Mouse (Mus musculus) liver, embryonic 14.5 days (tissue): Measurements from ENCODE around the gene 4931409K22Rik. TPM values are rescaled to one million over a fixed set of nuclear protein-coding genes. Genes with fewer than 3 reads are reported as not detected.

Experiments used
- ATAC-seq: fragments of 200-750 bp; cut with Nextera tagmentation; 2 replicates; pipeline ENCODE4 v1.8.0; 2017; ENCODE audit warnings: moderate number of reproducible peaks, mild to moderate bottlenecking, moderate library complexity; ENCODE audit not compliant: insufficient read depth
- DNase-seq, 3 experiments: peaks; one replicate each; pipeline ENCODE4 v3.0.0-alpha.2; 2012 to 2013; ENCODE audit warnings: low read depth in 3 of 3, low spot score in 3 of 3
- H3K27ac ChIP-seq: fragments of 300-500 bp; sonication (generic); 2 replicates; pipeline ENCODE4 v1.5.1; 2014; ENCODE audit warnings: moderate library complexity, mild to moderate bottlenecking, control low read depth, inconsistent platforms
- H3K27me3 ChIP-seq: fragments of 300-500 bp; sonication (generic); 2 replicates; pipeline ENCODE4 v1.6.1; 2014; ENCODE audit warnings: mild to moderate bottlenecking, low read length, moderate library complexity; ENCODE audit not compliant: control insufficient read depth, insufficient read depth
- H3K36me3 ChIP-seq: fragments of 300-500 bp; sonication (generic); replicated peaks from 2 replicates; pipeline ENCODE4 v1.6.1; 2014; ENCODE audit warnings: low read depth; ENCODE audit not compliant: control insufficient read depth, insufficient read depth
- H3K4me1 ChIP-seq, 2 experiments: fragments of 200-500 bp in 1 of 2; fragments of 300-500 bp in 1 of 2; sonication (generic) in 1 of 2; replicated peaks; 2 replicates each; pipeline ENCODE4 v1.6.1; 2012 to 2014; ENCODE audit warnings: antibody characterized with exemption in 1 of 2, inconsistent platforms in 1 of 2, low read length in 1 of 2; ENCODE audit not compliant: control insufficient read depth in 2 of 2, insufficient read depth in 2 of 2
- H3K4me2 ChIP-seq: fragments of 300-500 bp; sonication (generic); 2 replicates; pipeline ENCODE4 v1.6.1; 2014; ENCODE audit warnings: low read depth, mild to moderate bottlenecking, control low read depth, moderate library complexity
- H3K4me3 ChIP-seq, 2 experiments: fragments of 200-500 bp in 1 of 2; fragments of 300-500 bp in 1 of 2; sonication (generic) in 1 of 2; 2 replicates each; pipeline ENCODE4 v1.5.1; 2012 to 2014; ENCODE audit warnings: low read depth in 2 of 2, low read length in 2 of 2, mild to moderate bottlenecking in 2 of 2, control low read depth in 1 of 2, inconsistent platforms in 1 of 2, moderate library complexity in 1 of 2; ENCODE audit not compliant: insufficient read depth in 1 of 2
- H3K9ac ChIP-seq: fragments of 300-500 bp; sonication (generic); replicated peaks from 2 replicates; pipeline ENCODE4 v1.6.1; 2014; ENCODE audit warnings: mild to moderate bottlenecking, control low read depth, moderate library complexity
- H3K9me3 ChIP-seq: fragments of 300-500 bp; sonication (generic); 2 replicates; pipeline ENCODE4 v1.6.1; 2016; ENCODE audit warnings: low read length, mixed read lengths; ENCODE audit not compliant: control insufficient read depth
- CTCF ChIP-seq: IDR thresholded peaks from 2 replicates; pipeline ENCODE4 v1.5.1; 2016; ENCODE audit warnings: antibody characterized with exemption, low read depth, control low read depth
- EP300 ChIP-seq: IDR thresholded peaks from 2 replicates; pipeline ENCODE4 v1.6.1; 2016; ENCODE audit warnings: antibody characterized with exemption, low read depth
- WGBS: fragments of 180-500 bp; shearing (Covaris S2); extraction: QIAGEN DNeasy Blood & Tissue Kit; methylation state at CpG from one replicate; pipeline ENCODE4 v1.1.7; 2014; ENCODE audit not compliant: insufficient replicate concordance; 5-methylcytosine and 5-hydroxymethylcytosine counted together
- polyA plus RNA-seq, 2 experiments: library from polyadenylated mRNA; depleted of rRNA in 1 of 2; stranded (reverse) in 1 of 2; unstranded in 1 of 2; fragments of >200 nt; fragmentation: Nextera tagmentation in 1 of 2; extraction: Ambion mirVana in 1 of 2; gene quantifications; 2 replicates each; pipeline versions ENCODE4 v1.2.1 to v1.2.3; 2012 to 2014

The 4931409K22Rik gene
- polyA plus RNA-seq, 2 experiments = not detected

GRCm38 (mm10) chr5:24526190-24526888, 30.3 kb downstream of the 4931409K22Rik start:
- DNase-seq (no peak), ATAC-seq (no peak)
- H3K4me2 ChIP-seq = peak overlapping the region; percentile 42
- H3K9me3 ChIP-seq = no peaks in the 10 kb centered on the region
- no peak for TF ChIP-seq CTCF
- no peak for TF ChIP-seq EP300
- no peaks in the 10 kb centered on the region for H3K36me3 ChIP-seq
- H3K27ac ChIP-seq = no peak overlapping the region
- 1% methylated on average over 85 of the region's 109 CpGs for whole genome bisulfite sequencing
- H3K9ac ChIP-seq = no peak overlapping the region
- H3K4me1 ChIP-seq = no peaks in the 10 kb centered on the region
- peaks cover 85% of the 10 kb centered on the region for H3K27me3 ChIP-seq
- H3K4me3 ChIP-seq = peak overlapping the region in 1 of 2 experiments; percentile 29; a peak in 2 of 4 replicates

GRCm38 (mm10) chr5:24525360-24526189, 31.0 kb downstream of the 4931409K22Rik start:
- 4% methylated on average over 32 of the region's 34 CpGs for WGBS
- DNase-seq (no peak), ATAC-seq (no peak)
- peaks cover 86% of the 10 kb centered on the region for H3K27me3 ChIP-seq
- no peaks in the 10 kb centered on the region for H3K9me3 ChIP-seq
- TF ChIP-seq EP300 (no peak), CTCF (no peak)
- H3K4me3 ChIP-seq = 0 out of 4 replicates have a peak overlapping the region, but pooled peaks of 1 of the 2 experiments have one; percentile 29
- no peak overlapping the region for H3K4me2 ChIP-seq
- H3K36me3 ChIP-seq = no peaks in the 10 kb centered on the region
- no peak overlapping the region for H3K9ac ChIP-seq
- no peak overlapping the region for H3K27ac ChIP-seq
- H3K4me1 ChIP-seq = no peaks in the 10 kb centered on the region

DNA sequence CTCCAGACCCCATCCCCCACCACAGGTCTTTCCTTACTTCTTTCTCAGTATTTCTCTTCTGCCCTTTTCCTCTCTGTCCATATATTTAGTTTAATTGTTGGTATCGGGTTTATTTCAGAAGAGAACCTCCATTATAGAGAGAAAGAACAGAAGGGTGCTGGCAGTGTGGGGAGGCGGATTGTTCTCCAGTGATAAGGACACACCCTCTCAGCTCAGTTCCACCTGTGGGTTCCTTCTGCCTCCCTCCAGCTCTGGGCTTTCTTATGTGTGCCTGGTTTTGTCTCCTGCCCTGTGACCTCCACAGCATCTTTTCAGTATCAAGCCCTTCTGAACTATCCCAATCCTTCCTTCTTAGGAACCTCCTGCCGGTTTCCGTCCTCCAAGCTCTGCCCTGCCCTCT, 32.1 kb downstream of the 4931409K22Rik start:
- WGBS = 11% methylated on average over 4 of the region's 4 CpGs
- ATAC-seq (no peak), DNase-seq (no peak)
- Histone ChIP-seq H3K27me3 (peaks cover 82% of the 10 kb centered on the region), H3K36me3 (no peaks in the 10 kb centered on the region), H3K4me1 (no peaks in the 10 kb centered on the region), H3K4me2 (no peak overlapping the region), H3K9me3 (no peaks in the 10 kb centered on the region), H3K9ac (no peak overlapping the region), H3K27ac (no peak overlapping the region), H3K4me3 (no peak overlapping the region)
- TF ChIP-seq EP300 = no peak
- TF ChIP-seq CTCF = no peak

DNA sequence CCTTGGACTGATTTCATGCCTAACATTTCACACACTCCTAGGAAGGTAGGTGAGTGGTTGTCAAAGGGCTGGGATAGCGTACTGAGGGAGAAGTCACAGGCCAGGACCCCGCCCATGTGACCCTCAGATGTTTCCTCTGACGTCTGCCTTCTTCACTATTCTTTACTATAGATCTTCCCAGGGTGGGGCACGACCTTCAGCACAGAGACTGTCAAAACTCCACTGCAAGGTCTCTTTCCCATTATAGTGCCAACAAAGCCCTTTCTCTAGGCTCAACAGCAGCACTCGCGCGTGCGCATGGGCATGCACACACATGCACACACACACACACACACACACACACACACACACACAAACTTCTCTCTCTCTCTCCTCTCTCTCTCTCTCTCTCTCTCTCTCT, 32.8 kb downstream of the 4931409K22Rik start:
- no peak overlapping the region for H3K9ac ChIP-seq
- H3K4me3 ChIP-seq = no peak overlapping the region
- DNase-seq (no peak), ATAC-seq (no peak)
- no peaks in the 10 kb centered on the region for H3K36me3 ChIP-seq
- H3K4me1 ChIP-seq = no peaks in the 10 kb centered on the region
- WGBS = 44% methylated on average over 8 of the region's 8 CpGs
- H3K4me2 ChIP-seq = no peak overlapping the region
- no peak for TF ChIP-seq CTCF
- no peak for TF ChIP-seq EP300
- no peaks in the 10 kb centered on the region for H3K9me3 ChIP-seq
- peaks cover 75% of the 10 kb centered on the region for H3K27me3 ChIP-seq
- H3K27ac ChIP-seq = no peak overlapping the region

DNA sequence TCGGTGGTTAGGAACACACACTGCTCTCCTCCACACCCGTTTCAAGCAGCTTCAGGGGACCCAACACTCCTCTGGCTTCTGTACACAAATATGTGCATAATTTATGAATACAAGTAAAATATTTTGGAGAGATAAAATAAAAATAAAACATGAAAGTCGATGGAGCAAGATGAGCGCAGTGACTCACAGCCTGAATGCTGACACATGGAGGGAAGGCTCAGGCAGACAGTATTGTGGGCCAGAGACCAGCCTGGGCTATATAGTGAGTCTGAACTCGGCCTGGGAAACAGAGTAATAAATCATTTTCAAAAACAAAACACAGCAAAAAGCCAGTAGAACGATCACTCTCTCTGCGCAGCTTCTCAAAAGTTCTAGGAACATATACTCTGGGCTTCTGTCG, 35.2 kb downstream of the 4931409K22Rik start:
- Histone ChIP-seq H3K27ac (no peak overlapping the region), H3K9ac (no peak overlapping the region), H3K9me3 (no peaks in the 10 kb centered on the region), H3K4me2 (no peak overlapping the region), H3K4me3 (no peak overlapping the region), H3K27me3 (peaks cover 50% of the 10 kb centered on the region), H3K36me3 (no peaks in the 10 kb centered on the region), H3K4me1 (no peaks in the 10 kb centered on the region)
- ATAC-seq (no peak), DNase-seq (no peak)
- TF ChIP-seq CTCF (no peak), EP300 (no peak)
- 44% methylated on average over 8 of the region's 8 CpGs for WGBS
